Mouse (Mus musculus): ENCODE data around the gene Tecr.
"Not testable (repeated sequence)": the region's sequence is repeated elsewhere in the genome, so short reads cannot be mapped to it uniquely, and the experiment has no call there.

Tecr gene

DNA sequence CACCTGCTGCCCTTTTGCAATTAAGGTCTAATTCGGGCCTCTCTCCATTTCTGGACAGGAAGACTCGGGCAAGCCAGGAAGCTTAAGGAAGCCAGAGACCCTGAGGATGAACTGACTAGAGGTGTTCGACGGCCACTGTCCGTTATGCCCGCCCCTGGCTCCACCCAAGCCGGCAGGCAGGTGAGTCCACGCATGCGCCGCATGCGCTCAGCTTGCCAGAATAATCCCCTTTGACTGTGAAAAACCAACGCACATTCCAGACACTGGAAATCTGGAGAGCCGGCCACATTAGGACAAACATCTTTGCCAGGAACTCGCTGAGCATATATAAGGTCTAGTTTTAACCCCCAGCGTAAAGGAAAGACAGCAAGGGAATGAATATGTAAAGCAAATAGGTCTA, 24.5 kb downstream of the Tecr start:
- no peak for DNase-seq (ENCODE audit: low read depth, low spot score)

- DNase-seq (ENCODE audit: low read depth, low spot score): no peak
Observed at GRCm38 (mm10) chr8:83582226-83582625, 25.5 kb downstream of the Tecr start.

GRCm38 (mm10) chr8:83580826-83581225, 26.9 kb downstream of the Tecr start:
- DNase-seq (ENCODE audit: low read depth, low spot score): no peak

DNA sequence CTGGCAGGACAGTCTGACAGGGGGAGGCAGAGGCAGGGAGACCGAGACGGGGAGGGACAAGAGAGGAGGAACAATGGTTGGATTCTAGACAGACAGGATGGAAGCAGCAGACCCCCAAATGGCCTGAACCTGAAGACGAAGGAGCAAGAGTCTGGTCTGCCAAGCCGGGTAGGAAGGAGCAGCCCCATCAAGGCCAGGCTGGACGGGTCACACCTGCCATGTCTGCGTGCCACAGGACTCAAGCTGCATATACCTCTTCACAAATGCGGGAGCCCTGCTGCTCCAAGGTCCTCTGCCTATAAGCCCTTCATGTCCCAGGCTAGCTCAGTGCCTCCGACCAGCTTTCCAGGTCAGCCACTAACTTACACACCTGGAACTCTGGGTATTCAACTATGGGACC, 28.1 kb downstream of the Tecr start:
- DNase-seq (ENCODE audit: low read depth, low spot score): no peak

DNA sequence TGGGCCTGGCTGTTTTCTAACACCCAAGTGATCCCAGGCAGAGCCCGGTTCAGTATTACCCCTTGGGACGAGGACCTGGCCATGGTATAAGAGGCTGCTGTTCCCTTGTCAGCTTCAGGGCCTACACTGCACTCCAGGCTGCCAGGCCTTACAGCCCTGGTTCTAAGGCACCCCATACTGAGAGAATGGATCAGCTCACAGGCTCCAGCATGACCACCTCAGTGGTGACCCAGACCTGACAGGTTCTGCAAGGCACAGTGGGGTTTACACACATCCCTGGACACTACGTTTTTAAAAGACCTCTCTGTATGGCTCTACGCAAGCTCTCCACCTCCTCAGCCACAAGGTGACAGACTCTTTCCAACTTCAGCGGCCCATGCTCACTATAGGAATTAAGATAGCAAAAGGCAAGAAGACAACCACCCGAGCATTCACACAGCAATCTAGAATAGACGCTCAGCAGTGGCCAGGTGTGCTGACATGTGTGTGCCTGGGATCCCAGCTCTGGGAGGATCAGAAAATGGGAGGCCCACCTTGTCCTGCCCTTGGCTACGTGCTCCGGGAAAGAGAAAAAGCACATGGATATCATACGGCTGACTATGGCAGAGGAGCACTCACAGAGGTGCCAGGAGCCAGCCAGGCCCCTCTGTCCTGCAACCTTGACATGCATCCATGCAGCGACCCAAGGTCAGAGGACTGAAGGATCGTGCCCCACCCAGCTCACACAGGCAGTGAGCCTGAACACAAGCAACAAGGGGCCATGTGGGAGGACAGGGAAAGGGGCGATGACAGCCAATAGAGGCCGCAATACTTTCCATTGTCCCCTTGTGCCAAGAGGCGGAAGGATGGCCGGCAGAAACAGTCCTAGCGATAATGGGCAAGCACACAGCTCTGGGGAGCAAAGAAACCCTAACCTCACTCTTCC, 29.4 kb downstream of the Tecr start:
- no peak for DNase-seq (ENCODE audit: low read depth, low spot score)

GRCm38 (mm10) chr8:83577384-83577791, 30.4 kb downstream of the Tecr start:
- DNase-seq (ENCODE audit: low read depth, low spot score): no peak

DNA sequence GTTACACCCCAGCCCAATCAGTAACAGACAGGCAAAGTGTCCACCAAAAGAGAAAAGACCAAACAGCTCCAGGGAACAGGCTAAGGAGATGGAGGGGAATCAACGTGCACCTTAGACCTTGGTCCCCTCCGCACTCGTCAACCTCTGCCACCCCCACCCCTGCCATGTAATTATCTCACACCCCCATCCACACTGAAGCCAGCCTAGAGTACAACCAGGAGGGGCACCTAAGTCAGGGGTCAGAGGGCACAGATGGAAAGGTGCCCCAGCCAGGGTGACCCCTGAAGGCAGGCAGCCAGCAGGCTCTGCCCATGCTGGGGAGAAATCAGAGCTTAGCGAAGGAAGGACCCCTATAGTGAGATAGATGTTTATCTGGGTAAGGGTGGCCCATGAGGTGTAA, 30.9 kb downstream of the Tecr start:
- no peak for DNase-seq (ENCODE audit: low read depth, low spot score)

- no peak for DNase-seq (ENCODE audit: low read depth, low spot score)
Observed at GRCm38 (mm10) chr8:83576516-83576895, 31.3 kb downstream of the Tecr start.

DNA sequence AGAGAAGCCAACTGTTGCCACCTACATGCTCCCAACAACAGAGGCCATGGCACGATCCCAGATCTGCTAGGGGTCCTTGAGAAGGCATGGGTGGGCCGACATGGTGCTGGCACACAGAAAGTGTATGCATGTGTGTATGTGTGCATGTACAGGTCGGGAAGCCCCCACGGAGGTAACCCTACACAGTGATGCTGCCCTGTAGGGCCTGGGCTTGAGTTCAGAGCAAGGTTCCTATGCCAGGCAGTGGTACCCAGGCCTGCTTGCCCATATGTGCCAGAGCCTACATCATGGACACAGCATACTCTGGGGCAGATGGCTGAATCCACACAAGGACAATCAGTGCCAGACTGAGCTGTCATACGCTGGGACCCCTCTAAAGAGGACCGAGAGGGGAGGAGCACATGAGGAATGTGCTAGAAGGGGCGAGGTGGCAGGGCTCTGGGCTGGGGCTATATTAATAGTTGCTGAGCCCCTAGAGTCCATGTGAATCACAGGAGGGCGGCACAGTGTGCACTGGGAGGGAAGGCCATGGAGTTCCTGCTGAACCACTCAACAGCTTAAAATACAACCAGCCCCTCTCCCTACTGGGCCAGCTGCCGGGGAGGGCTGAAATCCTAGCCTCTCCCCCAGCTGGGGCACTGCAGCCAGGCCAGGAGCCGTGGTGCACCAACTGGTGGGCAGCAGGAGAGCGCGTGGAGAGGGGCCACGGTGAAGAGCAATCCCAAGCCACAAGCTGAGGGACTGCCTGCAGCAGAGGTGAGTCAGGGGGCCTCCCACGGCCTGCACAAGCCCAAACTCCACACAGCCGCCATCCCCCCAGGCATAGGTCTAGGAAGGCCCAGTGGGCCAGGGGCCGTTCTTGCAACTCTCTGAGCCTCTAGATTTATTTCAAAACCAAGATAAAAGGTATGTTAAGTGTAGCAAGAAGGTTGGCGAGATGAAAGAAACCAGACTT, 31.9 kb downstream of the Tecr start:
- no peak for DNase-seq (ENCODE audit: low read depth, low spot score)

GRCm38 (mm10) chr8:83574631-83575315, 33.0 kb downstream of the Tecr start:
- DNase-seq (ENCODE audit: low read depth, low spot score): no peak

DNA sequence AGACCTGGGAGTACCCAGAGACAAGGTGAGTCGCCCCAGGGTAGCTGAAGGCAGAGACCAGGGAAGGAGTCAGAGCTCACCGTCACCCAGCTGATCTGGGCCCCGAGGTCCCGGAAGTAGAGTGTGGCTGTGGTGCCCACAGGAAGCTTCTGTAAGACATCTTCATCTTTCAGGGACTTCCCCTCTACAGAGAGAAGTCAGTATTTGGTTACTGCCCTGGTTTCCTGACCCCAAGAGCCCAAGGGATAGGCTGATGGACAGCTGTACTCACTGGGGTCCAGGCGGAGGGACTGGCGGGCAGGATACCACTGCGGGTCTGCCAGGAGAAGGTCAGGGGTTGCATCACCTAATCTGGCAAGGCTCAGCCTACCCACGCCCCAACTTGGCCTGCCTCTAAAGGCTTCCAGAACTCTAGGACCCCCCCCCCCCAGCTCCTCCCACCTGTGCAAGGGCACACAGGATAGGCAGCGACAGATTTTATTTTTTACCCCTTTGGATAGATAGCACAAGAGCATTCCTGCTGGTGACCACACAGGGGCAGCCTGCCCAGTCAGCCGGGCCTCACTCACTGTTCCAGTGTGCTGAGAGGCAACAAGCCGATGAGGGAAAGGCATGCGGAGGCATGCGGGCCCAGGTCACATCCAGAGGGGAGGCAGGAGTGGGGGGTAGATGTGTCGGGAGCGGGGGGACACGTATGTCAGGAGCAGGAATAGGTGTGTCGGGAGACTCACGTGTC, 34.5 kb downstream of the Tecr start:
- DNase-seq (ENCODE audit: low read depth, low spot score): no peak

- no peak for DNase-seq (ENCODE audit: low read depth, low spot score)
Observed at GRCm38 (mm10) chr8:83572246-83572812, 35.4 kb downstream of the Tecr start.

DNA sequence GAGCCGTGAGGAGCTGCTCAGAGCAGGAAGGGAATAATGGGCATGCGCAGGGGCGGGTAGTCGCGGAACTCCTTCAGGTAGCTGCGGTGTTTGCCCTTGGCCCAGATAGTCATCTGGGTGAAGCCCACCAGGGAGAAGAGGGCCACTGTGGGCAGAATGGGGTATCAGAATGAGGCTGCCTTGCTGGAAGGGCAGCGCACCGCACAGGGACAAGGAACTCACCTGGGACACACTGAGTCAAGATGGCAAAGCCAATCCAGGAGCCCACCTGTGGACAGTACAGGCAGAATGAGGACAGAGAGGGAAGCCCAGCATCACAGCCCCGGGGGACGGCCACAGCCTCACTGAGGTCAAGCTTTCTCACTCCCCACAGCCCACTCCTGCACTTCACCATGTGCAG, 36.0 kb downstream of the Tecr start:
- no peak for DNase-seq (ENCODE audit: low read depth, low spot score)

GRCm38 (mm10) chr8:83571001-83571340, 36.8 kb downstream of the Tecr start:
- not testable (repeated sequence) for DNase-seq (ENCODE audit: low read depth, low spot score)

DNA sequence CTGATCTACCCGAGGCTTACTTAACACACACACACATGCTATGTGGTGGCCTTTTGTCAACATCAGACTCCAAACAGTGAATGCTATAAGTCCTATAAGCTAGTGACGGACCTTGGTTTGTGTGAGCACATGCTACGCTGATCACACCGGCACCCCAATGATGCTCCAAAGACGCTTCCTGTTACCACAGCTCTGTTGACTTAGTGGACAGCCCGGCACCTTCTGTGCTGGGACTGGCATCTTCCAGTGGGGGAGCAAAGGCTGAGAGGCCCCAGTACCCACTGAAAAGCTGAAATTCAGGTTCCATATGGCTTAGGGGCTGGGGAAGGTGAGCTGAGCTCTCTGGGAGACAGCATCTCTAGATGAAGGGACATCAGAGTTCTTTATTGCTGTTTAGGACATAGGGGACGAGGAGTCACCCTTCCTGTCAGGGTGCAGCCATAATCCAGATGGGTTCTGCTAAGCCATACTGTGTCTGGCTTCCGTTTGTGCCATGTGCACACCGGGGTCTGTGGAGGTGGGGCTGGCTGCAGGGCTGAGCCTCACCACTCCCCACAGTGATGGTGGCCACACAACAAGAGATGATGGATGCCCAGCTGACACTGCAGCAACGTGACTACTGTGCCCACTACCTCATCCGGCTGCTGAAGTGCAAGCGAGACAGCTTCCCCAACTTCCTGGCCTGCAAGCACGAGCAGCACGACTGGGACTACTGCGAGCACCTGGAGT, 37.3 kb downstream of the Tecr start:
- no peak for DNase-seq (ENCODE audit: low read depth, low spot score)

DNA sequence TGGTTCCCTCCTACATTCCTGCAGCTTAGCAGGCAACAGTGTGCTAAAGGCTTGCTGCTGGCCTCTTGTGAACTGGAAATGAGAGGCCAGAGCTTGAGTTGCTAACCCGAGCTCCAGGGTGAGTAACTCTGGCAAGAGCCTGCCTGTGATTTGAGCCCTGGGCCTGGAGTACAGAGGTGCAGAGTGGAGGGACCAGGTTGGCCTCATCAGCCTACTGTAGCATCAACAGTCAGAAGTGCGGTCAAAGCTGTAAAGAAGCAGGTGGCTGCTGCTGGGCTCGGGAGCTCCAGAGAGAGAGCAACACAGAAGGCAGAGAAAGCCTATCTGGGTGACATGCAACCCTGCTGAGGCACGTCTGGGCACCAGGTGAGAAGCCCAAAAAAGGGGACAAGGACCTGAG, 38.6 kb downstream of the Tecr start:
- no peak for DNase-seq (ENCODE audit: low read depth, low spot score)

GRCm38 (mm10) chr8:83568755-83569154, 39.0 kb downstream of the Tecr start:
- DNase-seq (ENCODE audit: low read depth, low spot score): no peak

DNA sequence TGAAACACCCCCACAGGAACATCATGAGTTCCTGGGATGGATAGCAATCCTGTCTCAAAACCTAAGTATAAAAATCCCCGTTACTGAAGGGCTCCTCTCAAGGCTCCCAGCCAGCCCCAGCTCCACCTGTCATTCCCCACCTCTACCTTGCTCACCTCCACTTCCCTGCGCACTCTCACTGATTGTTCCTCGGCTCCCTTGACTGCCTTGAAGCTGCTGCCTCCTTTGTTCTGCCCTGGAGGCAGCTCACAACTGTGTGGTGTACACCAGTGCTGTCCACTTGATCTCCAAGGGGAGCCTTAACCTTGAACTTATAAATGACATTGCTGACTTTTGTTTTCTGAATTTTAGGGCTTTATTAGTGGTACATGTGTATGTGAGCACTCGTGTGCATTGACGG, 39.6 kb downstream of the Tecr start:
- no peak for DNase-seq (ENCODE audit: low read depth, low spot score)

- no peak for DNase-seq (ENCODE audit: low read depth, low spot score)
Observed at GRCm38 (mm10) chr8:83567668-83568067, 40.1 kb downstream of the Tecr start.

All from forelimb bud, embryonic 11.5 days (tissue).